Mouse (Mus musculus): ENCODE measurements around the gene Apoc3. TPM values are rescaled to one million over a fixed set of nuclear protein-coding genes. Genes with fewer than 3 reads are reported as not detected.

The Apoc3 gene
- polyA plus RNA-seq, 1 experiment from 2014 or later = not detected

DNA sequence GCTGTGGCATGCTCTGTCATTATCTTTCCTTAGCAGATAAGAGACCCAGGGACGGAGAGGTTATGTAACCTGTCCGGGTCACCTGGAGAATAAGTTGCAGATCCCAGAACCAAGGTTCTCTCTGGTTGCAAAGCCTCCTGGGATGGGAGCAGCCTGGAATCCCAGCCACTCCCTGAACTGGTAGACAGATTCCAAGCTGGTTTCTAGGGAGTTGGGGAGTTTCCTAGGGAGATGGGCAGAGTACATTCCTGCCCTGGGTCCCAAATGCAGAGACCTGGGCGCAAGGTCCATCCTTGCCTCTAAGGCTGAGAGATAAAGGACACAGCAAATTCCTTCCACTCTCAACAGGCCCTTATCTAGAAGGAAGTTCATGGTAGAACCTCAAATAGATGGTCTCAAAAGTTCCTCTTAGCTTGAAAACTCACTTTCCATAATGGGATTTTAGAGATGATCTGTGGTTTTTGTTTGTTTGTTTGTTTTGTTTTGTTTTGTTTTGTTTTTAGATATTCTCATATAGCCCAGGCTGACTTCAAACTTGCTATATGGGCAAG lies 8.3 kb downstream of the Apoc3 start:
- H3K36me3 ChIP-seq (ENCODE audit: control insufficient read depth, insufficient read depth, low read length) = peaks cover 6% of the 10 kb centered on the region; the same call in 1 of the 2 replicates
- no peak for ATAC-seq (ENCODE audit: insufficient number of reproducible peaks, insufficient read depth, low FRiP score, low read depth)
- no peak overlapping the region for H3K4me3 ChIP-seq (ENCODE audit: low read depth, low read length)
- no peaks in the 10 kb centered on the region for H3K9me3 ChIP-seq (ENCODE audit: control insufficient read depth, low read depth, low read length)
- 79% methylated on average over 3 of the region's 3 CpGs for WGBS
- H3K27me3 ChIP-seq (ENCODE audit: control insufficient read depth, insufficient read depth, low read length) = no peaks in the 10 kb centered on the region
- no peak overlapping the region for H3K9ac ChIP-seq (replicated peaks; ENCODE audit: low read depth, low read length)
- H3K4me1 ChIP-seq (ENCODE audit: control insufficient read depth, insufficient read depth, low read length) = peaks cover 6% of the 10 kb centered on the region; the same call in 1 of the 2 replicates
- no peak overlapping the region for H3K4me2 ChIP-seq (replicated peaks; ENCODE audit: low read depth, low read length)
- H3K27ac ChIP-seq (ENCODE audit: low read length) = no peak overlapping the region

GRCm38 (mm10) chr9:46224945-46225660 lies 10.3 kb downstream of the Apoc3 start:
- Histone ChIP-seq H3K4me1 (ENCODE audit: control insufficient read depth, insufficient read depth, low read length) (peaks cover 3% of the 10 kb centered on the region; the same call in 1 of the 2 replicates), H3K9ac (replicated peaks; ENCODE audit: low read depth, low read length) (no peak overlapping the region), H3K27me3 (ENCODE audit: control insufficient read depth, insufficient read depth, low read length) (no peaks in the 10 kb centered on the region), H3K36me3 (ENCODE audit: control insufficient read depth, insufficient read depth, low read length) (peaks cover 20% of the 10 kb centered on the region; the same call in 1 of the 2 replicates), H3K4me2 (replicated peaks; ENCODE audit: low read depth, low read length) (no peak overlapping the region), H3K9me3 (ENCODE audit: control insufficient read depth, low read depth, low read length) (no peaks in the 10 kb centered on the region), H3K4me3 (ENCODE audit: low read depth, low read length) (no peak overlapping the region), H3K27ac (ENCODE audit: low read length) (no peak overlapping the region)
- ATAC-seq (ENCODE audit: insufficient number of reproducible peaks, insufficient read depth, low FRiP score, low read depth) = no peak
- 59% methylated on average over 5 of the region's 5 CpGs for WGBS

GRCm38 (mm10) chr9:46224101-46224500 lies 11.3 kb downstream of the Apoc3 start:
- no peak overlapping the region for H3K4me3 ChIP-seq (ENCODE audit: low read depth, low read length)
- H3K36me3 ChIP-seq (ENCODE audit: control insufficient read depth, insufficient read depth, low read length) = peaks cover 24% of the 10 kb centered on the region; the same call in 1 of the 2 replicates
- ATAC-seq (ENCODE audit: insufficient number of reproducible peaks, insufficient read depth, low FRiP score, low read depth) = no peak
- no peaks in the 10 kb centered on the region for H3K9me3 ChIP-seq (ENCODE audit: control insufficient read depth, low read depth, low read length)
- no peak overlapping the region for H3K9ac ChIP-seq (replicated peaks; ENCODE audit: low read depth, low read length)
- no peaks in the 10 kb centered on the region for H3K27me3 ChIP-seq (ENCODE audit: control insufficient read depth, insufficient read depth, low read length)
- 59% methylated on average over 3 of the region's 3 CpGs for WGBS
- no peak overlapping the region for H3K4me2 ChIP-seq (replicated peaks; ENCODE audit: low read depth, low read length)
- no peak overlapping the region for H3K27ac ChIP-seq (ENCODE audit: low read length)
- H3K4me1 ChIP-seq (ENCODE audit: control insufficient read depth, insufficient read depth, low read length) = no peaks in the 10 kb centered on the region

DNA sequence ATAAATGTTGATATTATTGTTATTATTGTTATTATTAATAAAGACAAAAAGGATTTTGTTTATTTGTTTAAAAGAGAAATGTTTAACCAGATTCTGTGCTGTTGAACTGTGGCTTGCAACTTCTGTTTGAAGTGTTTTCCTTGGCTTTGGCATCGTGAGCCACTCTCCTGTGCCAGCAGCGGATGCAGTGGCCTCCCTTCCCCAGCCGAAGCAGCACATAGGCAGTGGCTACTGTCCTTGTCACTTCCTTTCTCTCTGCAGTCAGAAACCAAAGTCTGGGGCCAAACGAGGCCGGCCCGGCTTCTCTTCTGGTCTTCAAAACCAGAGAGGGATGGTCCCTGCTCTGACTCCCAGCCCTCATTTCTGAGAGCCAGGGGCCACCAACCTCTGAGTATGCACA lies 12.3 kb downstream of the Apoc3 start:
- Histone ChIP-seq H3K4me1 (ENCODE audit: control insufficient read depth, insufficient read depth, low read length) (no peaks in the 10 kb centered on the region), H3K36me3 (ENCODE audit: control insufficient read depth, insufficient read depth, low read length) (peaks cover 24% of the 10 kb centered on the region; the same call in 1 of the 2 replicates), H3K4me2 (replicated peaks; ENCODE audit: low read depth, low read length) (no peak overlapping the region), H3K27me3 (ENCODE audit: control insufficient read depth, insufficient read depth, low read length) (no peaks in the 10 kb centered on the region), H3K4me3 (ENCODE audit: low read depth, low read length) (no peak overlapping the region), H3K27ac (ENCODE audit: low read length) (no peak overlapping the region), H3K9me3 (ENCODE audit: control insufficient read depth, low read depth, low read length) (no peaks in the 10 kb centered on the region), H3K9ac (replicated peaks; ENCODE audit: low read depth, low read length) (no peak overlapping the region)
- 84% methylated on average over 6 of the region's 6 CpGs for WGBS
- no peak for ATAC-seq (ENCODE audit: insufficient number of reproducible peaks, insufficient read depth, low FRiP score, low read depth)

DNA sequence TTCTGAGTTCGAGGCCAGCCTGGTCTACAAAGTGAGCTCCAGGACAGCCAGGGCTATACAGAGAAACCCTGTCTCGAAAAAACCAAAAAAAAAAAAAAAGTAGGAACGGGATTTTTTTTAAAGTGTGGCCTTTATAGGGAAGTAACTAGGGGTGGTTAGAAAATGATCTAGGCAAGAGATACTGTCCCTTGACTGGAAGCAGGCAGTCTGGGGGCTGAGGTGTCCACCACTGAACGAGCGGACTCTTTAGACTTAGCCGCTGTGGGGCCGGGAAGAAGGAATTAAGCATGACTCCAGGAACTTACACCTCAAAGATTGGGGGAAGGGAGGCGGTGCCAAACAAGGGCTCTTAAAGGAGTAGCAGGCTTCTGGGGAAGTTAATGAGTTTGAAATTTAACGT lies 17.3 kb downstream of the Apoc3 start:
- WGBS = 83% methylated on average over 9 of the region's 9 CpGs
- peaks cover 28% of the 10 kb centered on the region for H3K36me3 ChIP-seq (ENCODE audit: control insufficient read depth, insufficient read depth, low read length)
- ATAC-seq (ENCODE audit: insufficient number of reproducible peaks, insufficient read depth, low FRiP score, low read depth) = no peak

GRCm38 (mm10) chr9:46216744-46217470 lies 18.5 kb downstream of the Apoc3 start:
- no peaks in the 10 kb centered on the region for H3K4me1 ChIP-seq (ENCODE audit: control insufficient read depth, insufficient read depth, low read length)
- no peak overlapping the region for H3K27ac ChIP-seq (ENCODE audit: low read length)
- H3K4me3 ChIP-seq (ENCODE audit: low read depth, low read length) = no peak overlapping the region
- no peak overlapping the region for H3K4me2 ChIP-seq (replicated peaks; ENCODE audit: low read depth, low read length)
- peaks cover 28% of the 10 kb centered on the region for H3K36me3 ChIP-seq (ENCODE audit: control insufficient read depth, insufficient read depth, low read length)
- 87% methylated on average over 13 of the region's 13 CpGs for WGBS
- H3K27me3 ChIP-seq (ENCODE audit: control insufficient read depth, insufficient read depth, low read length) = no peaks in the 10 kb centered on the region
- no peak for ATAC-seq (ENCODE audit: insufficient number of reproducible peaks, insufficient read depth, low FRiP score, low read depth)
- H3K9me3 ChIP-seq (ENCODE audit: control insufficient read depth, low read depth, low read length) = no peaks in the 10 kb centered on the region
- H3K9ac ChIP-seq (replicated peaks; ENCODE audit: low read depth, low read length) = no peak overlapping the region

More for the DNA sequence above, 17.3 kb downstream of the Apoc3 start:
- no peak overlapping the region for H3K4me2 ChIP-seq (replicated peaks; ENCODE audit: low read depth, low read length)
- no peaks in the 10 kb centered on the region for H3K27me3 ChIP-seq (ENCODE audit: control insufficient read depth, insufficient read depth, low read length)
- H3K4me1 ChIP-seq (ENCODE audit: control insufficient read depth, insufficient read depth, low read length) = no peaks in the 10 kb centered on the region
- H3K9ac ChIP-seq (replicated peaks; ENCODE audit: low read depth, low read length) = no peak overlapping the region
- H3K9me3 ChIP-seq (ENCODE audit: control insufficient read depth, low read depth, low read length) = no peaks in the 10 kb centered on the region
- no peak overlapping the region for H3K4me3 ChIP-seq (ENCODE audit: low read depth, low read length)
- no peak overlapping the region for H3K27ac ChIP-seq (ENCODE audit: low read length)

- WGBS = 52% methylated on average over 11 of the region's 11 CpGs
- H3K36me3 ChIP-seq (ENCODE audit: control insufficient read depth, insufficient read depth, low read length) = peaks cover 28% of the 10 kb centered on the region
- no peaks in the 10 kb centered on the region for H3K27me3 ChIP-seq (ENCODE audit: control insufficient read depth, insufficient read depth, low read length)
- no peak for ATAC-seq (ENCODE audit: insufficient number of reproducible peaks, insufficient read depth, low FRiP score, low read depth)
- no peak overlapping the region for H3K4me2 ChIP-seq (replicated peaks; ENCODE audit: low read depth, low read length)
- H3K4me3 ChIP-seq (ENCODE audit: low read depth, low read length) = no peak overlapping the region
- H3K9ac ChIP-seq (replicated peaks; ENCODE audit: low read depth, low read length) = no peak overlapping the region
- no peaks in the 10 kb centered on the region for H3K4me1 ChIP-seq (ENCODE audit: control insufficient read depth, insufficient read depth, low read length)
- no peak overlapping the region for H3K27ac ChIP-seq (ENCODE audit: low read length)
- no peaks in the 10 kb centered on the region for H3K9me3 ChIP-seq (ENCODE audit: control insufficient read depth, low read depth, low read length)
Measured at GRCm38 (mm10) chr9:46215338-46216322, 19.8 kb downstream of the Apoc3 start.

- no peak for ATAC-seq (ENCODE audit: insufficient number of reproducible peaks, insufficient read depth, low FRiP score, low read depth)
- H3K27me3 ChIP-seq (ENCODE audit: control insufficient read depth, insufficient read depth, low read length) = no peaks in the 10 kb centered on the region
- peaks cover 35% of the 10 kb centered on the region for H3K36me3 ChIP-seq (ENCODE audit: control insufficient read depth, insufficient read depth, low read length)
- H3K9ac ChIP-seq (replicated peaks; ENCODE audit: low read depth, low read length) = no peak overlapping the region
- WGBS = 89% methylated on average over 10 of the region's 10 CpGs
- no peak overlapping the region for H3K4me2 ChIP-seq (replicated peaks; ENCODE audit: low read depth, low read length)
- H3K9me3 ChIP-seq (ENCODE audit: control insufficient read depth, low read depth, low read length) = no peaks in the 10 kb centered on the region
- H3K4me1 ChIP-seq (ENCODE audit: control insufficient read depth, insufficient read depth, low read length) = no peaks in the 10 kb centered on the region
- H3K4me3 ChIP-seq (ENCODE audit: low read depth, low read length) = no peak overlapping the region
- no peak overlapping the region for H3K27ac ChIP-seq (ENCODE audit: low read length)
Measured at GRCm38 (mm10) chr9:46214946-46215337, 20.5 kb downstream of the Apoc3 start.

All from stomach, embryonic 14.5 days (tissue).